Mouse (Mus musculus): ENCODE measurements around the gene Apopt1. TPM values are rescaled to one million over a fixed set of nuclear protein-coding genes. Genes with fewer than 3 reads are reported as not detected.

The Apopt1 gene
- polyA plus RNA-seq, 1 experiment from 2014 or later = 55.4 TPM

- Histone ChIP-seq H3K4me1 (replicated peaks; ENCODE audit: control insufficient read depth, insufficient read depth, low read length) (peaks cover 14% of the 10 kb centered on the region; the same call in 1 of the 2 replicates), H3K4me2 (ENCODE audit: low read depth, low read length, severe bottlenecking) (peak within 1 kb of the TSS; percentile 98), H3K9ac (ENCODE audit: low read length) (peak within 1 kb of the TSS; percentile 73), H3K4me3 (ENCODE audit: low read depth, low read length) (peak within 1 kb of the TSS; percentile 91), H3K36me3 (ENCODE audit: control insufficient read depth, insufficient read depth, low read length) (no peaks in the 10 kb centered on the region; the same call in 1 of the 2 replicates), H3K9me3 (ENCODE audit: control insufficient read depth, low read length) (no peaks in the 10 kb centered on the region; the same call in 1 of the 2 replicates), H3K27me3 (ENCODE audit: control insufficient read depth, insufficient read depth, low read length) (peaks cover 4% of the 10 kb centered on the region), H3K27ac (ENCODE audit: low read depth, low read length) (peak within 1 kb of the TSS; percentile 90)
- DNase-seq (ENCODE audit: low spot score) (peak; percentile 95), ATAC-seq (replicated peaks; ENCODE audit: low FRiP score) (peak; percentile 87)
- WGBS = under 1% methylated on average over 51 of the region's 51 CpGs
Measured at GRCm38 (mm10) chr12:111677882-111678669, 35.0 kb upstream of the Apopt1 start, which contains the start of gene Trmt61a. TSS of gene Trmt61a (plus strand) at chr12:111678105.

GRCm38 (mm10) chr12:111678670-111678933, 34.5 kb upstream of the Apopt1 start:
- no peak overlapping the region for H3K27ac ChIP-seq (ENCODE audit: low read depth, low read length)
- peak overlapping the region; percentile 91 for H3K4me3 ChIP-seq (ENCODE audit: low read depth, low read length)
- peaks cover 14% of the 10 kb centered on the region; the same call in 1 of the 2 replicates for H3K4me1 ChIP-seq (replicated peaks; ENCODE audit: control insufficient read depth, insufficient read depth, low read length)
- ATAC-seq (replicated peaks; ENCODE audit: low FRiP score) (no peak), DNase-seq (ENCODE audit: low spot score) (no peak)
- H3K9ac ChIP-seq (ENCODE audit: low read length) = peak overlapping the region; percentile 73
- no peaks in the 10 kb centered on the region; the same call in 1 of the 2 replicates for H3K9me3 ChIP-seq (ENCODE audit: control insufficient read depth, low read length)
- WGBS = 5% methylated on average over 13 of the region's 13 CpGs
- peaks cover 2% of the 10 kb centered on the region; the same call in 1 of the 2 replicates for H3K27me3 ChIP-seq (ENCODE audit: control insufficient read depth, insufficient read depth, low read length)
- peak overlapping the region; percentile 98 for H3K4me2 ChIP-seq (ENCODE audit: low read depth, low read length, severe bottlenecking)
- no peaks in the 10 kb centered on the region; the same call in 1 of the 2 replicates for H3K36me3 ChIP-seq (ENCODE audit: control insufficient read depth, insufficient read depth, low read length)

GRCm38 (mm10) chr12:111678997-111679396, 34.1 kb upstream of the Apopt1 start:
- peaks cover 2% of the 10 kb centered on the region; the same call in 1 of the 2 replicates for H3K27me3 ChIP-seq (ENCODE audit: control insufficient read depth, insufficient read depth, low read length)
- H3K9ac ChIP-seq (ENCODE audit: low read length) = peak overlapping the region; percentile 73
- peaks cover 14% of the 10 kb centered on the region; the same call in 1 of the 2 replicates for H3K4me1 ChIP-seq (replicated peaks; ENCODE audit: control insufficient read depth, insufficient read depth, low read length)
- peak overlapping the region; percentile 98 for H3K4me2 ChIP-seq (ENCODE audit: low read depth, low read length, severe bottlenecking)
- H3K27ac ChIP-seq (ENCODE audit: low read depth, low read length) = no peak overlapping the region
- DNase-seq (ENCODE audit: low spot score) (no peak), ATAC-seq (replicated peaks; ENCODE audit: low FRiP score) (no peak)
- H3K4me3 ChIP-seq (ENCODE audit: low read depth, low read length) = peak overlapping the region; percentile 91
- WGBS = 61% methylated on average over 7 of the region's 7 CpGs
- H3K36me3 ChIP-seq (ENCODE audit: control insufficient read depth, insufficient read depth, low read length) = no peaks in the 10 kb centered on the region; the same call in 1 of the 2 replicates
- H3K9me3 ChIP-seq (ENCODE audit: control insufficient read depth, low read length) = no peaks in the 10 kb centered on the region; the same call in 1 of the 2 replicates

- Histone ChIP-seq H3K9me3 (ENCODE audit: control insufficient read depth, low read length) (no peaks in the 10 kb centered on the region; the same call in 1 of the 2 replicates), H3K36me3 (ENCODE audit: control insufficient read depth, insufficient read depth, low read length) (no peaks in the 10 kb centered on the region; the same call in 1 of the 2 replicates), H3K4me2 (ENCODE audit: low read depth, low read length, severe bottlenecking) (no peak overlapping the region), H3K9ac (ENCODE audit: low read length) (no peak overlapping the region), H3K4me3 (ENCODE audit: low read depth, low read length) (no peak overlapping the region), H3K27ac (ENCODE audit: low read depth, low read length) (no peak overlapping the region), H3K27me3 (ENCODE audit: control insufficient read depth, insufficient read depth, low read length) (peaks cover 2% of the 10 kb centered on the region; the same call in 1 of the 2 replicates), H3K4me1 (replicated peaks; ENCODE audit: control insufficient read depth, insufficient read depth, low read length) (peaks cover 14% of the 10 kb centered on the region; the same call in 1 of the 2 replicates)
- 92% methylated on average over 13 of the region's 13 CpGs for WGBS
- no peak for ATAC-seq (replicated peaks; ENCODE audit: low FRiP score)
- DNase-seq (ENCODE audit: low spot score) = no peak
Measured at GRCm38 (mm10) chr12:111680661-111681060, 32.4 kb upstream of the Apopt1 start.

- H3K9me3 ChIP-seq (ENCODE audit: control insufficient read depth, low read length) = no peaks in the 10 kb centered on the region; the same call in 1 of the 2 replicates
- ATAC-seq (replicated peaks; ENCODE audit: low FRiP score) (no peak), DNase-seq (ENCODE audit: low spot score) (no peak)
- H3K27me3 ChIP-seq (ENCODE audit: control insufficient read depth, insufficient read depth, low read length) = peaks cover under 1% of the 10 kb centered on the region; the same call in 1 of the 2 replicates
- WGBS = 92% methylated on average over 8 of the region's 8 CpGs
- no peak overlapping the region for H3K4me2 ChIP-seq (ENCODE audit: low read depth, low read length, severe bottlenecking)
- peaks cover 14% of the 10 kb centered on the region; the same call in 1 of the 2 replicates for H3K4me1 ChIP-seq (replicated peaks; ENCODE audit: control insufficient read depth, insufficient read depth, low read length)
- H3K36me3 ChIP-seq (ENCODE audit: control insufficient read depth, insufficient read depth, low read length) = no peaks in the 10 kb centered on the region; the same call in 1 of the 2 replicates
- no peak overlapping the region for H3K27ac ChIP-seq (ENCODE audit: low read depth, low read length)
- H3K4me3 ChIP-seq (ENCODE audit: low read depth, low read length) = no peak overlapping the region
- no peak overlapping the region for H3K9ac ChIP-seq (ENCODE audit: low read length)
Measured at GRCm38 (mm10) chr12:111681305-111681704, 31.8 kb upstream of the Apopt1 start.

GRCm38 (mm10) chr12:111682003-111682402, 31.1 kb upstream of the Apopt1 start:
- peaks cover 14% of the 10 kb centered on the region; the same call in 1 of the 2 replicates for H3K4me1 ChIP-seq (replicated peaks; ENCODE audit: control insufficient read depth, insufficient read depth, low read length)
- no peak overlapping the region for H3K27ac ChIP-seq (ENCODE audit: low read depth, low read length)
- no peak overlapping the region for H3K9ac ChIP-seq (ENCODE audit: low read length)

GRCm38 (mm10) chr12:111682806-111683205, 30.3 kb upstream of the Apopt1 start:
- WGBS = 71% methylated on average over 5 of the region's 5 CpGs
- peaks cover 15% of the 10 kb centered on the region for H3K4me1 ChIP-seq (replicated peaks; ENCODE audit: control insufficient read depth, insufficient read depth, low read length)
- ATAC-seq (replicated peaks; ENCODE audit: low FRiP score) = no peak

More at GRCm38 (mm10) chr12:111682003-111682402, 31.1 kb upstream of the Apopt1 start:
- H3K36me3 ChIP-seq (ENCODE audit: control insufficient read depth, insufficient read depth, low read length) = no peaks in the 10 kb centered on the region; the same call in 1 of the 2 replicates
- WGBS = 88% methylated on average over 5 of the region's 5 CpGs
- no peak overlapping the region for H3K4me3 ChIP-seq (ENCODE audit: low read depth, low read length)
- H3K27me3 ChIP-seq (ENCODE audit: control insufficient read depth, insufficient read depth, low read length) = no peaks in the 10 kb centered on the region
- DNase-seq (ENCODE audit: low spot score) = no peak
- H3K4me2 ChIP-seq (ENCODE audit: low read depth, low read length, severe bottlenecking) = no peak overlapping the region
- no peaks in the 10 kb centered on the region; the same call in 1 of the 2 replicates for H3K9me3 ChIP-seq (ENCODE audit: control insufficient read depth, low read length)
- ATAC-seq (replicated peaks; ENCODE audit: low FRiP score) = no peak

DNA sequence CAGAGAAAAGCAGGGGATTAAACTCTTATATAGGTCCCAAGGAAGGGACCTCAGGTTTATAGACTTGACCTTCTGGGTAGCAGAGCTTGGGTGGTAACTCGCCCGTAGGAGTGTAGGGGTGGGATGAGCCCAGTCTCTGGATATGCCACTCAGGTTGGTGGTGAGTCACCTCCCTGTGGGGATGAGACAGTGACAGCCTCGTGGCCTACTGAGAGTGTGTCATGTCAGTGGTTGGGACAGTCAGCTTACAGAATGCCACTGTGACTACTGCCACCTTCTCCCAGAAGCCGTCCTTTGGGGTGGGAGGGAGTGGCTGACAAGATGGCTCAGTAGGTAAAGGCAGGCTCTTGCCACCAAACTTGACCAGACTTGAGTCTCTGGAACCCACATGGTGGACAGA, 26.7 kb upstream of the Apopt1 start:
- Histone ChIP-seq H3K4me3 (ENCODE audit: low read depth, low read length) (no peak overlapping the region), H3K36me3 (ENCODE audit: control insufficient read depth, insufficient read depth, low read length) (no peaks in the 10 kb centered on the region; the same call in 1 of the 2 replicates), H3K27ac (ENCODE audit: low read depth, low read length) (0 out of 2 replicates have a peak overlapping the region, but pooled peaks have one; percentile 18), H3K4me1 (replicated peaks; ENCODE audit: control insufficient read depth, insufficient read depth, low read length) (peaks cover 19% of the 10 kb centered on the region), H3K27me3 (ENCODE audit: control insufficient read depth, insufficient read depth, low read length) (no peaks in the 10 kb centered on the region), H3K9me3 (ENCODE audit: control insufficient read depth, low read length) (no peaks in the 10 kb centered on the region), H3K4me2 (ENCODE audit: low read depth, low read length, severe bottlenecking) (no peak overlapping the region), H3K9ac (ENCODE audit: low read length) (no peak overlapping the region)
- DNase-seq (ENCODE audit: low spot score) (no peak), ATAC-seq (replicated peaks; ENCODE audit: low FRiP score) (no peak)
- 86% methylated on average over 4 of the region's 4 CpGs for WGBS

More at GRCm38 (mm10) chr12:111682806-111683205, 30.3 kb upstream of the Apopt1 start:
- H3K4me2 ChIP-seq (ENCODE audit: low read depth, low read length, severe bottlenecking) = no peak overlapping the region
- no peak for DNase-seq (ENCODE audit: low spot score)
- no peaks in the 10 kb centered on the region; the same call in 1 of the 2 replicates for H3K36me3 ChIP-seq (ENCODE audit: control insufficient read depth, insufficient read depth, low read length)
- no peak overlapping the region for H3K9ac ChIP-seq (ENCODE audit: low read length)
- H3K27ac ChIP-seq (ENCODE audit: low read depth, low read length) = no peak overlapping the region
- H3K27me3 ChIP-seq (ENCODE audit: control insufficient read depth, insufficient read depth, low read length) = no peaks in the 10 kb centered on the region
- no peaks in the 10 kb centered on the region; the same call in 1 of the 2 replicates for H3K9me3 ChIP-seq (ENCODE audit: control insufficient read depth, low read length)
- H3K4me3 ChIP-seq (ENCODE audit: low read depth, low read length) = no peak overlapping the region

Measured in forebrain, embryonic 11.5 days (tissue).